Mouse (Mus musculus) CH12.LX (cell line): ENCODE measurements around the gene Prlr. TPM values are rescaled to one million over a fixed set of nuclear protein-coding genes. Genes with fewer than 3 reads are reported as not detected.

Source experiments
- DNase-seq: peaks from one replicate; pipeline ENCODE4 v3.0.0-alpha.2; 2013; ENCODE audit errors: extremely low read depth
- H3K27ac ChIP-seq: 2 replicates; pipeline ENCODE4 v1.5.1; 2012; ENCODE audit warnings: low read depth, mild to moderate bottlenecking, control low read depth, moderate library complexity; ENCODE audit not compliant: insufficient read depth
- H3K27me3 ChIP-seq: replicated peaks from 2 replicates; pipeline ENCODE3; 2012; ENCODE audit warnings: inconsistent platforms
- H3K36me3 ChIP-seq, 2 experiments: replicated peaks in 1 of 2; 2 replicates each; pipeline versions ENCODE3 to v1.6.1; 2012; ENCODE audit warnings: inconsistent platforms in 1 of 2, low read length in 1 of 2, mild to moderate bottlenecking in 1 of 2, mixed read lengths in 1 of 2, moderate library complexity in 1 of 2; ENCODE audit not compliant: control insufficient read depth in 1 of 2, insufficient read depth in 1 of 2
- H3K4me1 ChIP-seq, 2 experiments: 2 replicates each; pipeline ENCODE4 v1.6.1; 2012; ENCODE audit warnings: inconsistent platforms in 1 of 2, moderate library complexity in 1 of 2; ENCODE audit not compliant: insufficient read depth in 2 of 2, control insufficient read depth in 1 of 2
- H3K4me2 ChIP-seq: 2 replicates; pipeline ENCODE4 v1.6.1; 2012; ENCODE audit warnings: low read depth, mild to moderate bottlenecking, control low read depth; ENCODE audit not compliant: poor library complexity, insufficient read depth, severe bottlenecking
- H3K4me3 ChIP-seq, 3 experiments: fragments of 150-350 bp in 1 of 3; sonication (generic) in 1 of 3; replicated peaks in 1 of 3; 2 replicates each; pipeline versions ENCODE3 to v1.5.1; 2011 to 2012; ENCODE audit warnings: low read depth in 2 of 3, low read length in 2 of 3, mild to moderate bottlenecking in 2 of 3, moderate library complexity in 2 of 3, control low read depth in 1 of 3, improper control_type of control experiment in 1 of 3, inconsistent platforms in 1 of 3, mixed read lengths in 1 of 3; ENCODE audit not compliant: poor library complexity in 1 of 3
- H3K79me2 ChIP-seq: replicated peaks from 2 replicates; pipeline ENCODE4 v1.6.1; 2012; ENCODE audit warnings: mild to moderate bottlenecking, moderate library complexity; ENCODE audit not compliant: control insufficient read depth, poor library complexity, insufficient read depth, severe bottlenecking; ENCODE audit errors: extremely low read depth
- H3K9ac ChIP-seq: 2 replicates; pipeline ENCODE4 v1.6.1; 2012; ENCODE audit warnings: low read depth, mild to moderate bottlenecking, control low read depth, moderate library complexity; ENCODE audit not compliant: insufficient read depth
- H3K9me3 ChIP-seq: replicated peaks from 2 replicates; pipeline ENCODE3; 2012; ENCODE audit warnings: low read length, inconsistent platforms, mixed read lengths
- BHLHE40 ChIP-seq: IDR thresholded peaks from 2 replicates; pipeline ENCODE4 v1.6.1; 2011; ENCODE audit warnings: mild to moderate bottlenecking, low read depth, low read length, improper control_type of control experiment
- CHD2 ChIP-seq: IDR thresholded peaks from 2 replicates; pipeline ENCODE4 v1.6.1; 2011; ENCODE audit warnings: low read length, improper control_type of control experiment
- E2F4 ChIP-seq: IDR thresholded peaks from 2 replicates; pipeline ENCODE4 v1.6.1; 2011; ENCODE audit warnings: low read depth, low read length, improper control_type of control experiment; ENCODE audit not compliant: insufficient replicate concordance
- EP300 ChIP-seq: IDR thresholded peaks from 2 replicates; pipeline ENCODE4 v1.6.1; 2011; ENCODE audit warnings: low read length, improper control_type of control experiment
- ETS1 ChIP-seq: conservative IDR thresholded peaks from 2 replicates; pipeline ENCODE4 v1.6.1; 2012; ENCODE audit warnings: low read depth, mild to moderate bottlenecking, inconsistent platforms, low read length, improper control_type of control experiment, moderate library complexity
- GABPA ChIP-seq: IDR thresholded peaks from 2 replicates; pipeline ENCODE4 v1.6.1; 2012; ENCODE audit warnings: low read depth, low read length, improper control_type of control experiment, inconsistent platforms; ENCODE audit not compliant: insufficient replicate concordance
- HCFC1 ChIP-seq: IDR thresholded peaks from 2 replicates; pipeline ENCODE4 v1.6.1; 2012; ENCODE audit warnings: low read depth, mild to moderate bottlenecking, inconsistent platforms, low read length, improper control_type of control experiment
- JUND ChIP-seq: conservative IDR thresholded peaks from 2 replicates; pipeline ENCODE4 v1.6.1; 2011; ENCODE audit warnings: low read depth, low read length, improper control_type of control experiment
- MAZ ChIP-seq: IDR thresholded peaks from 2 replicates; pipeline ENCODE4 v1.6.1; 2012; ENCODE audit warnings: low read depth, mild to moderate bottlenecking, inconsistent platforms, low read length, improper control_type of control experiment, moderate library complexity
- MXI1 ChIP-seq: IDR thresholded peaks from 2 replicates; pipeline ENCODE4 v1.6.1; 2011; ENCODE audit warnings: mild to moderate bottlenecking, low read depth, low read length, improper control_type of control experiment
- POLR2AphosphoS2 ChIP-seq: IDR thresholded peaks from 2 replicates; pipeline ENCODE4 v1.6.1; 2011; ENCODE audit warnings: low read depth, low read length, improper control_type of control experiment
- SIN3A ChIP-seq: IDR thresholded peaks from 2 replicates; pipeline ENCODE4 v1.6.1; 2012; ENCODE audit warnings: low read length, improper control_type of control experiment, inconsistent platforms
- SMC3 ChIP-seq: IDR thresholded peaks from 2 replicates; pipeline ENCODE4 v1.6.1; 2011; ENCODE audit warnings: low read depth, low read length, improper control_type of control experiment
- TBP ChIP-seq: conservative IDR thresholded peaks from 2 replicates; pipeline ENCODE4 v1.6.1; 2011; ENCODE audit warnings: low read depth, low read length, improper control_type of control experiment
- TCF12 ChIP-seq: IDR thresholded peaks from 2 replicates; pipeline ENCODE4 v1.6.1; 2014; ENCODE audit warnings: low read depth, mild to moderate bottlenecking, inconsistent platforms, low read length, improper control_type of control experiment
- UBTF ChIP-seq: IDR thresholded peaks from 2 replicates; pipeline ENCODE4 v1.6.1; 2012; ENCODE audit warnings: low read depth, mild to moderate bottlenecking, inconsistent platforms, low read length, improper control_type of control experiment, moderate library complexity
- ZC3H11A ChIP-seq: IDR thresholded peaks from 2 replicates; pipeline ENCODE4 v1.6.1; 2012; ENCODE audit warnings: low read depth, mild to moderate bottlenecking, inconsistent platforms, low read length, improper control_type of control experiment
- ZMIZ1 ChIP-seq: IDR thresholded peaks from 2 replicates; pipeline ENCODE4 v1.6.1; 2012; ENCODE audit warnings: low read depth, mild to moderate bottlenecking, inconsistent platforms, low read length, improper control_type of control experiment
- ZNF384 ChIP-seq: IDR thresholded peaks from 2 replicates; pipeline ENCODE4 v1.6.1; 2012; ENCODE audit warnings: low read depth, low read length, improper control_type of control experiment, inconsistent platforms
- dilution Hi-C: fragments of 300-500 bp; cut with MboI; formaldehyde crosslinking; loops from 2 replicates; pipeline ENCODE4 v1.14.3; 2020; ENCODE audit warnings: low sequenced_read_pairs; ENCODE audit not compliant: extremely low pct_unique_long_range_greater_than_20kb, extremely low pct_ligation_motif_present
- in situ Hi-C: fragments of 300-500 bp; cut with MboI; formaldehyde crosslinking; loops from 3 replicates; pipeline ENCODE4 v1.14.3; 2019; ENCODE audit warnings: low sequenced_read_pairs, low pct_ligation_motif_present, low pct_unique_long_range_greater_than_20kb, mixed read lengths
- polyA plus RNA-seq: library from polyadenylated mRNA; unstranded; fragments of >175 nt; gene quantifications from 2 replicates; pipeline ENCODE4 v1.2.1, GENCODE M21; 2012; ENCODE audit warnings: low read depth; ENCODE audit not compliant: insufficient read length
- total RNA-seq, 2 experiments: library from RNA; depleted of rRNA; stranded (reverse); fragments of 300-350 nt in 1 of 2; fragments of >200 nt in 1 of 2; gene quantifications; 2 replicates each; pipeline ENCODE4 v1.2.3; 2012 to 2014

Gene Prlr
- total and polyA plus RNA-seq, 3 experiments: not detected

GRCm38 (mm10) chr15:10148196-10148595, 28.8 kb upstream of the Prlr start:
- DNase-seq: no peak
- dilution Hi-C loops: no loop called here
- Histone ChIP-seq H3K4me1 (peaks cover 3 to 15% of the 10 kb centered on the region in 2 experiments), H3K4me3 (no peak overlapping the region)
- TF ChIP-seq GABPA (no peak), E2F4 (no peak), TBP (no peak), EP300 (no peak), ZMIZ1 (no peak), JUND (no peak), UBTF (no peak), POLR2AphosphoS2 (no peak), BHLHE40 (no peak), MXI1 (no peak), CHD2 (no peak)
- TF ChIP-seq, all 38 proteins: peak for 0
- H3K27ac ChIP-seq: no peak overlapping the region
- H3K9me3 ChIP-seq: no peaks in the 10 kb centered on the region
- no peak overlapping the region for H3K9ac ChIP-seq
- H3K4me2 ChIP-seq: no peak overlapping the region
- peaks cover 2% of the 10 kb centered on the region for H3K27me3 ChIP-seq
- H3K79me2 ChIP-seq: no peaks in the 10 kb centered on the region
- in situ Hi-C loops: no loop called here
- H3K36me3 ChIP-seq: no peaks in the 10 kb centered on the region

GRCm38 (mm10) chr15:10160663-10161062, 16.4 kb upstream of the Prlr start:
- H3K4me2 ChIP-seq: no peak overlapping the region
- no peak for DNase-seq
- H3K36me3 ChIP-seq: no peaks in the 10 kb centered on the region
- H3K79me2 ChIP-seq: no peaks in the 10 kb centered on the region
- no peak for TF ChIP-seq TCF12
- TF ChIP-seq POLR2AphosphoS2: no peak
- no peak for TF ChIP-seq CHD2
- TF ChIP-seq UBTF: no peak
- TF ChIP-seq E2F4: no peak
- TF ChIP-seq SIN3A: no peak
- no peak for TF ChIP-seq MAZ
- TF ChIP-seq TBP: no peak
- no peak for TF ChIP-seq SMC3
- no peak for TF ChIP-seq ZC3H11A
- no peak for TF ChIP-seq HCFC1
- no peak for TF ChIP-seq ETS1
- TF ChIP-seq ZNF384: no peak
- no peak for TF ChIP-seq ZMIZ1
- in situ Hi-C loops (no loop called here), dilution Hi-C loops (no loop called here)
- no peaks in the 10 kb centered on the region for H3K27me3 ChIP-seq
- H3K9me3 ChIP-seq: peaks cover 2% of the 10 kb centered on the region
- no peak overlapping the region for H3K9ac ChIP-seq
- H3K4me3 ChIP-seq: no peak overlapping the region
- no peaks in the 10 kb centered on the region for H3K4me1 ChIP-seq
- H3K27ac ChIP-seq: no peak overlapping the region
